Mouse (Mus musculus) hindbrain, embryonic 11.5 days (tissue): Measurements from ENCODE around the gene Krtap24-1. TPM values are rescaled to one million over a fixed set of nuclear protein-coding genes. Genes with fewer than 3 reads are reported as not detected.

Source experiments
- ATAC-seq: fragments of 200-750 bp; cut with Nextera tagmentation; 2 replicates; pipeline ENCODE4 v1.8.0; 2017; ENCODE audit warnings: mild to moderate bottlenecking, moderate TSS enrichment, moderate library complexity; ENCODE audit not compliant: low FRiP score
- DNase-seq: peaks from one replicate; pipeline ENCODE4 v3.0.0-alpha.2; 2015; ENCODE audit warnings: low spot score
- H3K27ac ChIP-seq: fragments of 300-500 bp; sonication (generic); 2 replicates; pipeline ENCODE4 v1.5.1; 2014; ENCODE audit warnings: mild to moderate bottlenecking, low read depth, low read length
- H3K27me3 ChIP-seq: fragments of 300-500 bp; sonication (generic); 2 replicates; pipeline ENCODE4 v1.6.1; 2014; ENCODE audit warnings: mild to moderate bottlenecking, low read length, moderate library complexity, mixed read lengths; ENCODE audit not compliant: control insufficient read depth, insufficient read depth
- H3K36me3 ChIP-seq: fragments of 300-500 bp; sonication (generic); 2 replicates; pipeline ENCODE4 v1.6.1; 2014; ENCODE audit warnings: mild to moderate bottlenecking, low read length, moderate library complexity, mixed read lengths; ENCODE audit not compliant: control insufficient read depth, insufficient read depth
- H3K4me1 ChIP-seq: fragments of 300-500 bp; sonication (generic); replicated peaks from 2 replicates; pipeline ENCODE4 v1.6.1; 2014; ENCODE audit warnings: low read length, mixed read lengths; ENCODE audit not compliant: control insufficient read depth, insufficient read depth
- H3K4me2 ChIP-seq: fragments of 300-500 bp; sonication (generic); replicated peaks from 2 replicates; pipeline ENCODE4 v1.6.1; 2014; ENCODE audit warnings: mild to moderate bottlenecking, low read depth, low read length
- H3K4me3 ChIP-seq: fragments of 300-500 bp; sonication (generic); 2 replicates; pipeline ENCODE4 v1.5.1; 2014; ENCODE audit warnings: low read depth, low read length
- H3K9ac ChIP-seq: fragments of 300-500 bp; sonication (generic); 2 replicates; pipeline ENCODE4 v1.6.1; 2014; ENCODE audit warnings: low read depth, low read length
- H3K9me3 ChIP-seq: fragments of 300-500 bp; sonication (generic); 2 replicates; pipeline ENCODE4 v1.6.1; 2016; ENCODE audit warnings: low read length; ENCODE audit not compliant: control insufficient read depth
- WGBS: fragments of 180-500 bp; shearing (Covaris S2); extraction: QIAGEN DNeasy Blood & Tissue Kit; methylation state at CpG from one replicate; pipeline ENCODE4 v1.1.7; 2014; 5-methylcytosine and 5-hydroxymethylcytosine counted together
- polyA plus RNA-seq: library from polyadenylated mRNA; unstranded; fragments of >200 nt; fragmentation: Nextera tagmentation; extraction: Ambion mirVana; gene quantifications from 2 replicates; pipeline ENCODE4 v1.2.1, GENCODE M21; 2014

Gene Krtap24-1
- not detected in 2 replicates for polyA plus RNA-seq

- ATAC-seq (no peak), DNase-seq (no peak)
- Histone ChIP-seq H3K36me3 (no peaks in the 10 kb centered on the region), H3K4me1 (no peaks in the 10 kb centered on the region), H3K4me3 (no peak within 1 kb of the TSS), H3K27ac (no peak within 1 kb of the TSS), H3K9me3 (no peaks in the 10 kb centered on the region), H3K4me2 (no peak within 1 kb of the TSS), H3K27me3 (no peaks in the 10 kb centered on the region), H3K9ac (no peak within 1 kb of the TSS)
- 93% methylated on average over 8 of the region's 8 CpGs for WGBS
These were observed at the start of gene Krtap24-1 for GRCm38 (mm10) chr16:88611922-88612321. TSS of gene Krtap24-1 (minus strand) at chr16:88612279.

- H3K27ac ChIP-seq, result no peak overlapping the region
- H3K36me3 ChIP-seq, result no peaks in the 10 kb centered on the region
- H3K9ac ChIP-seq, result no peak overlapping the region
- no peak overlapping the region for H3K4me3 ChIP-seq
- no peak overlapping the region for H3K4me2 ChIP-seq
- no peaks in the 10 kb centered on the region for H3K4me1 ChIP-seq
- peak; percentile 38; the same call in 1 of the 2 replicates for ATAC-seq
- no peaks in the 10 kb centered on the region for H3K9me3 ChIP-seq
- whole genome bisulfite sequencing, result 40% methylated on average over 1 of the region's 1 CpGs
- DNase-seq, result no peak
- no peaks in the 10 kb centered on the region for H3K27me3 ChIP-seq
These were observed 45.3 kb upstream of the Krtap24-1 start for GRCm38 (mm10) chr16:88657426-88657825.

GRCm38 (mm10) chr16:88651952-88652351 lies 39.9 kb upstream of the Krtap24-1 start:
- ATAC-seq, result no peak
- no peak for DNase-seq
- Histone ChIP-seq H3K4me1 (no peaks in the 10 kb centered on the region), H3K4me2 (no peak overlapping the region), H3K27me3 (no peaks in the 10 kb centered on the region), H3K36me3 (no peaks in the 10 kb centered on the region), H3K27ac (no peak overlapping the region), H3K9ac (no peak overlapping the region), H3K9me3 (no peaks in the 10 kb centered on the region), H3K4me3 (no peak overlapping the region)
- 83% methylated on average over 2 of the region's 2 CpGs for WGBS

GRCm38 (mm10) chr16:88651082-88651481 lies 39.0 kb upstream of the Krtap24-1 start:
- H3K9me3 ChIP-seq, result no peaks in the 10 kb centered on the region
- no peaks in the 10 kb centered on the region for H3K36me3 ChIP-seq
- 83% methylated on average over 1 of the region's 1 CpGs for WGBS
- H3K4me1 ChIP-seq, result no peaks in the 10 kb centered on the region
- no peak overlapping the region for H3K4me3 ChIP-seq
- ATAC-seq (no peak), DNase-seq (no peak)
- no peaks in the 10 kb centered on the region for H3K27me3 ChIP-seq
- H3K4me2 ChIP-seq, result no peak overlapping the region
- H3K9ac ChIP-seq, result no peak overlapping the region
- no peak overlapping the region for H3K27ac ChIP-seq

- Histone ChIP-seq H3K4me2 (no peak within 1 kb of the TSS), H3K27me3 (no peaks in the 10 kb centered on the region), H3K9ac (no peak within 1 kb of the TSS), H3K4me3 (no peak within 1 kb of the TSS), H3K27ac (no peak within 1 kb of the TSS), H3K36me3 (no peaks in the 10 kb centered on the region), H3K9me3 (no peaks in the 10 kb centered on the region), H3K4me1 (no peaks in the 10 kb centered on the region)
- ATAC-seq (no peak; the same call in 1 of the 2 replicates), DNase-seq (no peak)
- 81% methylated on average over 10 of the region's 10 CpGs for WGBS
These were observed 35.3 kb upstream of the Krtap24-1 start, which contains the start of gene Krtap26-1 for GRCm38 (mm10) chr16:88647358-88647846. TSS of gene Krtap26-1 (minus strand) at chr16:88647796.

GRCm38 (mm10) chr16:88646366-88647111 lies 34.5 kb upstream of the Krtap24-1 start:
- no peak overlapping the region for H3K27ac ChIP-seq
- no peak overlapping the region for H3K9ac ChIP-seq
- H3K27me3 ChIP-seq, result no peaks in the 10 kb centered on the region
- no peak overlapping the region for H3K4me2 ChIP-seq
- H3K4me3 ChIP-seq, result no peak overlapping the region
- no peaks in the 10 kb centered on the region for H3K9me3 ChIP-seq
- DNase-seq (no peak), ATAC-seq (no peak)
- no peaks in the 10 kb centered on the region for H3K36me3 ChIP-seq
- no peaks in the 10 kb centered on the region for H3K4me1 ChIP-seq
- 88% methylated on average over 8 of the region's 8 CpGs for WGBS

GRCm38 (mm10) chr16:88640053-88640452 lies 28.0 kb upstream of the Krtap24-1 start:
- Histone ChIP-seq H3K4me3 (no peak overlapping the region), H3K27me3 (no peaks in the 10 kb centered on the region), H3K27ac (no peak overlapping the region), H3K4me1 (no peaks in the 10 kb centered on the region), H3K36me3 (no peaks in the 10 kb centered on the region), H3K4me2 (no peak overlapping the region), H3K9ac (no peak overlapping the region), H3K9me3 (no peaks in the 10 kb centered on the region)
- ATAC-seq (no peak), DNase-seq (no peak)
- 90% methylated on average over 3 of the region's 3 CpGs for WGBS

- no peak for ATAC-seq
- 63% methylated on average over 4 of the region's 4 CpGs for WGBS
- Histone ChIP-seq H3K27me3 (no peaks in the 10 kb centered on the region), H3K9ac (no peak overlapping the region), H3K27ac (no peak overlapping the region), H3K4me1 (no peaks in the 10 kb centered on the region), H3K4me2 (no peak overlapping the region), H3K4me3 (no peak overlapping the region), H3K9me3 (no peaks in the 10 kb centered on the region), H3K36me3 (no peaks in the 10 kb centered on the region)
- no peak for DNase-seq
These were observed 23.1 kb upstream of the Krtap24-1 start for GRCm38 (mm10) chr16:88635142-88635541.

- no peak overlapping the region for H3K9ac ChIP-seq
- H3K9me3 ChIP-seq, result no peaks in the 10 kb centered on the region
- no peak overlapping the region for H3K4me2 ChIP-seq
- no peaks in the 10 kb centered on the region for H3K4me1 ChIP-seq
- ATAC-seq (no peak), DNase-seq (no peak)
- H3K36me3 ChIP-seq, result no peaks in the 10 kb centered on the region
- H3K27ac ChIP-seq, result no peak overlapping the region
- 76% methylated on average over 4 of the region's 4 CpGs for WGBS
- H3K4me3 ChIP-seq, result no peak overlapping the region
- no peaks in the 10 kb centered on the region for H3K27me3 ChIP-seq
These were observed 19.4 kb upstream of the Krtap24-1 start for GRCm38 (mm10) chr16:88631474-88631873.
